Mouse (Mus musculus) bone marrow, adult 2 months (tissue): ENCODE data around the gene Gap43.

ENCODE experiments used
- CTCF ChIP-seq: fragments of 200-500 bp; IDR thresholded peaks from 2 replicates; pipeline ENCODE4 v1.5.1; 2011; ENCODE audit warnings: low read length, control low read depth; ENCODE audit not compliant: control insufficient read depth, insufficient read depth
- POLR2A ChIP-seq: fragments of 200-500 bp; IDR thresholded peaks from 2 replicates; pipeline ENCODE4 v1.6.1; 2011; ENCODE audit warnings: low read depth, mild to moderate bottlenecking, control low read depth, low read length, borderline replicate concordance; ENCODE audit not compliant: control insufficient read depth

DNA sequence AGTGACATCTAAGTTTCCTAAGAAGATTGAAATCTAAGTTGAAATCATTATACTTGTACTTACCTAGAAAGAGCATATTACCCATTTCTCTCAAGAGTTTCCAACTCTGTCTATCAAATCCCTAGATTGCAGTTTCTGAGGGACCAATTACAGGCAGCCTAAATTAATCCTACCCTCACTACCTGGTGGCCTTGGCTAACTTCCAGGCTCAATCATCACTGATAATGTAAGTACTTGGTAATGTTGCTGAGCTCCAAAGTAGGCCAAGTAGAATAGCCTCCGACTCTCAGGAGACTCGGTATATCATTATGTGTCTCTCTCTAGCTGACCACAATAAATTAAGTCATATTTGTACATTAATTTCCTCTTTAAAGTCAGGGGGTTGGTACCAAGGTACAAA lies 62.7 kb downstream of the Gap43 start:
- TF ChIP-seq CTCF: no peak
- TF ChIP-seq POLR2A: no peak
